Mouse (Mus musculus) hindbrain, embryonic 14.5 days (tissue): ENCODE data around the gene Mrpl41. TPM values are rescaled to one million over a fixed set of nuclear protein-coding genes. Genes with fewer than 3 reads are reported as not detected.

ENCODE experiments used
- ATAC-seq: fragments of 200-750 bp; cut with Nextera tagmentation; 2 replicates; pipeline ENCODE4 v1.8.0; 2017; ENCODE audit warnings: moderate number of reproducible peaks, mild to moderate bottlenecking, moderate TSS enrichment, moderate library complexity; ENCODE audit not compliant: low FRiP score
- DNase-seq: peaks from one replicate; pipeline ENCODE4 v3.0.0-alpha.2; 2015; ENCODE audit warnings: low spot score
- H3K27ac ChIP-seq: fragments of 300-500 bp; sonication (generic); 2 replicates; pipeline ENCODE4 v1.5.1; 2014; ENCODE audit warnings: mild to moderate bottlenecking, moderate library complexity
- H3K27me3 ChIP-seq: fragments of 300-500 bp; sonication (generic); 2 replicates; pipeline ENCODE4 v1.6.1; 2014; ENCODE audit warnings: mild to moderate bottlenecking, low read length, mixed read lengths; ENCODE audit not compliant: control insufficient read depth, insufficient read depth
- H3K36me3 ChIP-seq: fragments of 300-500 bp; sonication (generic); replicated peaks from 2 replicates; pipeline ENCODE4 v1.6.1; 2014; ENCODE audit not compliant: control insufficient read depth, insufficient read depth
- H3K4me1 ChIP-seq: fragments of 300-500 bp; sonication (generic); replicated peaks from 2 replicates; pipeline ENCODE4 v1.6.1; 2014; ENCODE audit warnings: antibody characterized with exemption, low read length, mixed read lengths; ENCODE audit not compliant: control insufficient read depth, insufficient read depth
- H3K4me2 ChIP-seq: fragments of 300-500 bp; sonication (generic); replicated peaks from 2 replicates; pipeline ENCODE4 v1.6.1; 2014; ENCODE audit warnings: mild to moderate bottlenecking, moderate library complexity
- H3K4me3 ChIP-seq: fragments of 300-500 bp; sonication (generic); replicated peaks from 2 replicates; pipeline ENCODE4 v1.5.1; 2014; ENCODE audit warnings: mild to moderate bottlenecking, low read length
- H3K9ac ChIP-seq: fragments of 300-500 bp; sonication (generic); 2 replicates; pipeline ENCODE4 v1.6.1; 2014
- H3K9me3 ChIP-seq: fragments of 300-500 bp; sonication (generic); 2 replicates; pipeline ENCODE4 v1.6.1; 2016; ENCODE audit warnings: low read length; ENCODE audit not compliant: control insufficient read depth
- WGBS: fragments of 180-500 bp; shearing (Covaris S2); extraction: QIAGEN DNeasy Blood & Tissue Kit; methylation state at CpG from one replicate; pipeline ENCODE4 v1.1.7; 2014; 5-methylcytosine and 5-hydroxymethylcytosine counted together
- polyA plus RNA-seq: library from polyadenylated mRNA; unstranded; fragments of >200 nt; fragmentation: Nextera tagmentation; extraction: Ambion mirVana; gene quantifications from 2 replicates; pipeline ENCODE4 v1.2.1, GENCODE M21; 2014

Mrpl41 gene
- 173 and 187 TPM in 2 replicates for polyA plus RNA-seq

GRCm38 (mm10) chr2:24974906-24975703 is at the start of gene Mrpl41:
Mrpl41 (minus strand) TSS chr2:24975098.
- under 1% methylated on average over 64 of the region's 64 CpGs for WGBS
- peak within 1 kb of the TSS; percentile 65 for H3K4me3 ChIP-seq
- H3K36me3 ChIP-seq: peaks cover 34% of the 10 kb centered on the region
- peaks cover 22% of the 10 kb centered on the region for H3K4me1 ChIP-seq
- H3K9me3 ChIP-seq: no peaks in the 10 kb centered on the region
- H3K27me3 ChIP-seq: no peaks in the 10 kb centered on the region
- H3K4me2 ChIP-seq: peak within 1 kb of the TSS; percentile 88
- DNase-seq (peak; percentile 97), ATAC-seq (peak; percentile 100)
- H3K9ac ChIP-seq: peak within 1 kb of the TSS; percentile 73
- peak within 1 kb of the TSS; percentile 87 for H3K27ac ChIP-seq

GRCm38 (mm10) chr2:25022678-25023077 is 47.8 kb upstream of the Mrpl41 start:
- ATAC-seq (no peak), DNase-seq (no peak)
- Histone ChIP-seq H3K36me3 (no peaks in the 10 kb centered on the region), H3K4me1 (no peaks in the 10 kb centered on the region), H3K9me3 (no peaks in the 10 kb centered on the region), H3K4me3 (no peak overlapping the region), H3K4me2 (no peak overlapping the region), H3K27ac (no peak overlapping the region), H3K27me3 (no peaks in the 10 kb centered on the region), H3K9ac (no peak overlapping the region)
- 87% methylated on average over 1 of the region's 1 CpGs for WGBS

GRCm38 (mm10) chr2:25008250-25008649 is 33.4 kb upstream of the Mrpl41 start:
- no peaks in the 10 kb centered on the region for H3K27me3 ChIP-seq
- H3K4me3 ChIP-seq: no peak overlapping the region
- H3K27ac ChIP-seq: no peak overlapping the region
- H3K9me3 ChIP-seq: no peaks in the 10 kb centered on the region
- H3K36me3 ChIP-seq: no peaks in the 10 kb centered on the region
- H3K4me2 ChIP-seq: no peak overlapping the region
- ATAC-seq: no peak
- H3K4me1 ChIP-seq: no peaks in the 10 kb centered on the region
- no peak for DNase-seq
- no peak overlapping the region for H3K9ac ChIP-seq

GRCm38 (mm10) chr2:25006767-25007166 is 31.9 kb upstream of the Mrpl41 start:
- WGBS: 88% methylated on average over 1 of the region's 1 CpGs
- Histone ChIP-seq H3K4me1 (no peaks in the 10 kb centered on the region), H3K27ac (no peak overlapping the region), H3K4me2 (no peak overlapping the region), H3K9me3 (no peaks in the 10 kb centered on the region), H3K27me3 (no peaks in the 10 kb centered on the region), H3K9ac (no peak overlapping the region), H3K36me3 (no peaks in the 10 kb centered on the region), H3K4me3 (no peak overlapping the region)
- no peak for ATAC-seq
- no peak for DNase-seq

- H3K27ac ChIP-seq: no peak overlapping the region
- H3K9ac ChIP-seq: no peak overlapping the region
- WGBS: 72% methylated on average over 9 of the region's 9 CpGs
- no peaks in the 10 kb centered on the region for H3K36me3 ChIP-seq
- no peak for DNase-seq
- no peaks in the 10 kb centered on the region for H3K27me3 ChIP-seq
- ATAC-seq: no peak
- H3K4me1 ChIP-seq: no peaks in the 10 kb centered on the region
- no peak overlapping the region for H3K4me3 ChIP-seq
- no peaks in the 10 kb centered on the region for H3K9me3 ChIP-seq
- no peak overlapping the region for H3K4me2 ChIP-seq
Measured at GRCm38 (mm10) chr2:25003946-25004786, 29.3 kb upstream of the Mrpl41 start.

GRCm38 (mm10) chr2:25000544-25001235 is 25.8 kb upstream of the Mrpl41 start:
- ATAC-seq: no peak

GRCm38 (mm10) chr2:24996471-24996870 is 21.6 kb upstream of the Mrpl41 start:
- DNase-seq: no peak
- Histone ChIP-seq H3K27ac (no peak overlapping the region), H3K4me2 (no peak overlapping the region), H3K9ac (no peak overlapping the region), H3K4me3 (no peak overlapping the region), H3K9me3 (no peaks in the 10 kb centered on the region), H3K27me3 (no peaks in the 10 kb centered on the region), H3K36me3 (no peaks in the 10 kb centered on the region), H3K4me1 (no peaks in the 10 kb centered on the region)
- 93% methylated on average over 2 of the region's 2 CpGs for WGBS
- no peak for ATAC-seq

More at GRCm38 (mm10) chr2:25000544-25001235, 25.8 kb upstream of the Mrpl41 start:
- H3K9ac ChIP-seq: no peak overlapping the region
- no peak overlapping the region for H3K27ac ChIP-seq
- no peaks in the 10 kb centered on the region for H3K4me1 ChIP-seq
- peak; percentile 56 for DNase-seq
- no peak overlapping the region for H3K4me2 ChIP-seq
- H3K9me3 ChIP-seq: no peaks in the 10 kb centered on the region
- no peak overlapping the region for H3K4me3 ChIP-seq
- WGBS: 84% methylated on average over 3 of the region's 3 CpGs
- no peaks in the 10 kb centered on the region for H3K36me3 ChIP-seq
- no peaks in the 10 kb centered on the region for H3K27me3 ChIP-seq

- DNase-seq (no peak), ATAC-seq (no peak)
- no peak overlapping the region for H3K27ac ChIP-seq
- no peaks in the 10 kb centered on the region for H3K4me1 ChIP-seq
- no peaks in the 10 kb centered on the region for H3K27me3 ChIP-seq
- no peak overlapping the region for H3K4me3 ChIP-seq
- H3K9me3 ChIP-seq: no peaks in the 10 kb centered on the region
- 90% methylated on average over 6 of the region's 6 CpGs for WGBS
- H3K4me2 ChIP-seq: no peak overlapping the region
- no peaks in the 10 kb centered on the region for H3K36me3 ChIP-seq
- no peak overlapping the region for H3K9ac ChIP-seq
Measured at GRCm38 (mm10) chr2:24995332-24995731, 20.4 kb upstream of the Mrpl41 start.

- H3K36me3 ChIP-seq: no peaks in the 10 kb centered on the region
Measured at GRCm38 (mm10) chr2:24987762-24988161, 12.9 kb upstream of the Mrpl41 start.

More at GRCm38 (mm10) chr2:24987762-24988161, 12.9 kb upstream of the Mrpl41 start:
- H3K9ac ChIP-seq: no peak overlapping the region
- ATAC-seq: no peak
- H3K4me3 ChIP-seq: no peak overlapping the region
- no peaks in the 10 kb centered on the region for H3K9me3 ChIP-seq
- H3K4me1 ChIP-seq: no peaks in the 10 kb centered on the region
- no peaks in the 10 kb centered on the region for H3K27me3 ChIP-seq
- WGBS: 68% methylated on average over 2 of the region's 2 CpGs
- H3K4me2 ChIP-seq: no peak overlapping the region
- no peak for DNase-seq
- no peak overlapping the region for H3K27ac ChIP-seq
